Mouse (Mus musculus) embryonic facial prominence, embryonic 12.5 days (tissue): Measurements from ENCODE around the gene Fam240b. TPM values are rescaled to one million over a fixed set of nuclear protein-coding genes. Genes with fewer than 3 reads are reported as not detected.

Experiments
- ATAC-seq: fragments of 200-750 bp; cut with Nextera tagmentation; 2 replicates; pipeline ENCODE4 v1.8.0; 2017; ENCODE audit not compliant: insufficient number of reproducible peaks, insufficient read depth, low FRiP score, low TSS enrichment
- H3K27ac ChIP-seq: fragments of 300-500 bp; sonication (generic); 2 replicates; pipeline ENCODE4 v1.5.1; 2016; ENCODE audit warnings: mild to moderate bottlenecking
- H3K27me3 ChIP-seq: fragments of 300-500 bp; sonication (generic); 2 replicates; pipeline ENCODE4 v1.6.1; 2016; ENCODE audit warnings: mild to moderate bottlenecking, moderate library complexity
- H3K36me3 ChIP-seq: fragments of 300-500 bp; sonication (generic); 2 replicates; pipeline ENCODE4 v1.6.1; 2016; ENCODE audit warnings: mild to moderate bottlenecking
- H3K4me1 ChIP-seq: fragments of 300-500 bp; sonication (generic); 2 replicates; pipeline ENCODE4 v1.6.1; 2016
- H3K4me2 ChIP-seq: fragments of 300-500 bp; sonication (generic); replicated peaks from 2 replicates; pipeline ENCODE4 v1.6.1; 2016; ENCODE audit warnings: mild to moderate bottlenecking, moderate library complexity
- H3K4me3 ChIP-seq: fragments of 300-500 bp; sonication (generic); 2 replicates; pipeline ENCODE4 v1.5.1; 2016; ENCODE audit warnings: mild to moderate bottlenecking
- H3K9ac ChIP-seq: fragments of 300-500 bp; sonication (generic); 2 replicates; pipeline ENCODE4 v1.6.1; 2016; ENCODE audit warnings: mild to moderate bottlenecking, moderate library complexity
- H3K9me3 ChIP-seq: fragments of 300-500 bp; sonication (generic); 2 replicates; pipeline ENCODE4 v1.6.1; 2016; ENCODE audit warnings: mild to moderate bottlenecking, moderate library complexity
- WGBS: fragments of 180-500 bp; shearing (Covaris S2); methylation state at CpG from one replicate; pipeline ENCODE4 v1.1.7; 2016; 5-methylcytosine and 5-hydroxymethylcytosine counted together
- polyA plus RNA-seq: library from polyadenylated mRNA; unstranded; fragments of >200 nt; fragmentation: Nextera tagmentation; extraction: Ambion mirVana; gene quantifications from 2 replicates; pipeline ENCODE4 v1.2.1, GENCODE M21; 2016

Gene Fam240b
- polyA plus RNA-seq, 1 experiment from 2014 or later: not detected

DNA sequence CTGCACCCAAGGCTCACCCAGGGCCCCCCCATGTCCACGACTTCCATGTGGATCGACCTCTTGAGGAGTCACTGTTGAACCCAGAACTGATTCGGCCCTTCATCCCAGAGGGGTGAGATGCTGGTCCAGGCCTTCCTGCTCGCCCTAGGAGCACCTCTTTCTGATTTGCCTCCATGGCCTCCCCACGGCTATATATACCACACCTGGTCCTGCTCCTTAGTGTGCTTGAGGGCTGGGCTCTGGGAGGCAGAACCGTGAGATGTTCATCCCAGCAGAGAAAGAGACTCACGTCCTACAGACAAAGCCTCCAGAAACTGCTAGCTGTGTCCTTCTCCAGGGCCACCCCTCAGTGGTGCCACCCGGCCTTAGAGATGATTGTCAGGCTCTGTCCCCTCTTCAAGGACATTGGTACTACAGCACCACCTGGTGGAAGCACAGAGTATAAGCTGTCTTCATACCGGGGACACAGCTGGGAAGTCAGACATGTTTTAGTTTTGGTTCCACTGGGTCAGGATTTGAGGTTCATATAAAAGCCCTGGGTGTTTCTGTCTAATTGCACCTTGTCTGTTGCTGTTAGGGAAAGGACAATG lies 58.6 kb downstream of the Fam240b start:
- no peaks in the 10 kb centered on the region for H3K9me3 ChIP-seq
- no peak for ATAC-seq
- H3K36me3 ChIP-seq: peaks cover 3% of the 10 kb centered on the region; the same call in 1 of the 2 replicates
- H3K4me3 ChIP-seq: no peak overlapping the region
- no peak overlapping the region for H3K4me2 ChIP-seq
- no peak overlapping the region for H3K27ac ChIP-seq
- H3K9ac ChIP-seq: no peak overlapping the region
- 61% methylated on average over 9 of the region's 9 CpGs for WGBS
- H3K4me1 ChIP-seq: no peaks in the 10 kb centered on the region
- H3K27me3 ChIP-seq: no peaks in the 10 kb centered on the region

DNA sequence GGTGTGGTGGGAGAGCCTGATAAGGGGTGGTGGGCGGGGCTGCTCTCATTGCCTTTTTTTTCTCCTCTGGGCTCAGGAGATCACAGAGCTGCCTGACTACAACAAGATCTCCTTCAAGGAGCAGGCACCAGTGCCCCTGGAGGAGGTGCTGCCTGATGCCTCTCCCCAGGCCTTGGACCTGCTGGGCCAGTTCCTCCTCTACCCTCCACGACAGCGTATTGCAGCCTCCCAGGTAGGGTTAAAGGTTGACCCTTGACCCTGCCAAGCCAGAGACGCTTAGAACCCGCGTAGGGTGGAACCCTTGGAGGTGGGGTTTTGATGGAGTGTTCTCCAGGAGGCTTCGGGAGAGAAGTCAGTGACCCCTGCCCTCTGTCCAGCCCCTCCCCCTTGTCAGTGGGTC lies 59.8 kb downstream of the Fam240b start:
- no peaks in the 10 kb centered on the region for H3K4me1 ChIP-seq
- H3K27me3 ChIP-seq: no peaks in the 10 kb centered on the region
- no peak overlapping the region for H3K4me2 ChIP-seq
- peaks cover 3% of the 10 kb centered on the region; the same call in 1 of the 2 replicates for H3K36me3 ChIP-seq
- ATAC-seq: no peak
- 72% methylated on average over 7 of the region's 7 CpGs for WGBS
- H3K9me3 ChIP-seq: no peaks in the 10 kb centered on the region
- H3K9ac ChIP-seq: no peak overlapping the region
- H3K4me3 ChIP-seq: no peak overlapping the region
- no peak overlapping the region for H3K27ac ChIP-seq

DNA sequence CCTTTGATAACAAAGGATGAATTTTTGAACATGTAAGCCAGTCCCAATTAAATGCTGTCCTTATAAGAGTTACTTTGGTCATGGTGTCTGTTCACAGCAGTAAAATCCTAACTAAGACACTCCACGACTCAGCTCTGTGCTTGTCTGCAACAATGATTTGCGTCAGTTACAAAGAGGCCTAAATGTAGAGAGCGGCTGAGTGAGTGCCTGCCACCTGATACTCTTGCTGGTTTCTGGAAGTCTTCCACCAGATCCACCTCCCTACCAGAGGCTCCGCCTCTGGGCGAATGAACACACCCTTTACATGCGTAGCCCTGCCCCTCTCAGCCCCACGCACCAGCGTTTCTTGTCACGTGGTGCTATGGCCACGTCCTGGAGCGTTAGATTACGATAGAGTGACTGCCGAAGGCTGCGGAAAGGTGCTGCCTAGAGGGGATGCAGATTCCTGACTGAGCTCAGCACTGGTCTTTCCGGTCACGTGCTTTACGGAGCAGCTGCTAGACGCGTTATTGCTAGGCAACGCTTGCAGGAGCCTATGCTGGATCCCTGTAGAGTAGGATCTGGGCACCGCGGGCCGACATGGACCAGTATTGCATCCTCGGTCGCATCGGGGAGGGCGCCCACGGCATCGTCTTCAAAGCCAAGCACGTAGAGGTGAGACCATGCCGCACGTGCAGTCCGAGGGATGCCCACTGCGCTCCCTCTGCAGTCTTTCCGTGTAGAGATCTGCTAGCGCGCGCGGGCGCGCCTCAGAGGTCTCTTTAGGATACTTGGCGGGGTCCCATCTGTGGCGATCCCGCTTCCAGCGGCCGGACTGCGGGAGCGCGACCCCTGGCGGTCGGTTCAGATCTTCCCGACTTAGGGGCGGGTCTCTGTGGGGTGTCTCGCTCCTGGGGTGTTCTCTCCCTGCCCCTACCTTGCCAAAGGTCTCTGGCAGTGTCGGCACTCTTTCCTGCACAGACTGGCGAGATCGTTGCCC lies 65.3 kb downstream of the Fam240b start, which contains the start of gene Cdk20:
TSS of gene Cdk20 (plus strand) at position 298 of the 979 bp plus-strand sequence.
- Histone ChIP-seq H3K27me3 (no peaks in the 10 kb centered on the region), H3K9ac (peak within 1 kb of the TSS; percentile 33), H3K27ac (peak within 1 kb of the TSS; percentile 86), H3K4me2 (peak within 1 kb of the TSS; percentile 53), H3K4me1 (peaks cover 3% of the 10 kb centered on the region; the same call in 1 of the 2 replicates), H3K4me3 (peak within 1 kb of the TSS; percentile 63), H3K36me3 (no peaks in the 10 kb centered on the region), H3K9me3 (no peaks in the 10 kb centered on the region)
- under 1% methylated on average over 57 of the region's 57 CpGs for WGBS
- ATAC-seq: peak; percentile 100

Other genes starting within 250 kb of the Fam240b start
- gene Cdc14b, start 222.5 kb downstream of the Fam240b start, polyA plus RNA-seq: 26.3 and 27.8 TPM in 2 replicates
- 35.1 and 37.8 TPM in 2 replicates for gene Aaed1, start 185.1 kb downstream of the Fam240b start, polyA plus RNA-seq
- gene Ctsl, start 126.9 kb downstream of the Fam240b start, polyA plus RNA-seq: 153 and 157 TPM in 2 replicates
- 11.3 and 13.0 TPM in 2 replicates for gene Cdk20, start 65.5 kb downstream of the Fam240b start, polyA plus RNA-seq